Mouse (Mus musculus): ENCODE measurements around the gene Akap6. TPM values are rescaled to one million over a fixed set of nuclear protein-coding genes. Genes with fewer than 3 reads are reported as not detected.
A peak's percentile ranks its signal among the peaks of the same experiment; 100 is the strongest.

Akap6 gene
- polyA plus RNA-seq, 1 experiment from 2014 or later, result 0.18 TPM

- no peaks in the 10 kb centered on the region for H3K27me3 ChIP-seq (ENCODE audit: low read depth, poor library complexity, severe bottlenecking)
- H3K27ac ChIP-seq, result no peak overlapping the region
- H3K4me1 ChIP-seq, result peaks cover 6% of the 10 kb centered on the region
- H3K4me3 ChIP-seq, result no peak overlapping the region
- H3K36me3 ChIP-seq, result no peaks in the 10 kb centered on the region
- WGBS, result 89% methylated on average over 6 of the region's 6 CpGs
- no peak for DNase-seq (ENCODE audit: low spot score)
- H3K9me3 ChIP-seq (replicated peaks), result no peaks in the 10 kb centered on the region
Measured at GRCm38 (mm10) chr12:53014539-53014938, 315.4 kb downstream of the Akap6 start.

GRCm38 (mm10) chr12:53024575-53025246 lies 325.5 kb downstream of the Akap6 start:
- H3K9me3 ChIP-seq (replicated peaks), result no peaks in the 10 kb centered on the region
- H3K27me3 ChIP-seq (ENCODE audit: low read depth, poor library complexity, severe bottlenecking), result no peaks in the 10 kb centered on the region
- 84% methylated on average over 9 of the region's 9 CpGs for WGBS
- H3K36me3 ChIP-seq, result no peaks in the 10 kb centered on the region
- H3K4me1 ChIP-seq, result no peaks in the 10 kb centered on the region
- H3K4me3 ChIP-seq, result no peak overlapping the region
- H3K27ac ChIP-seq, result no peak overlapping the region
- DNase-seq (ENCODE audit: low spot score), result no peak

DNA sequence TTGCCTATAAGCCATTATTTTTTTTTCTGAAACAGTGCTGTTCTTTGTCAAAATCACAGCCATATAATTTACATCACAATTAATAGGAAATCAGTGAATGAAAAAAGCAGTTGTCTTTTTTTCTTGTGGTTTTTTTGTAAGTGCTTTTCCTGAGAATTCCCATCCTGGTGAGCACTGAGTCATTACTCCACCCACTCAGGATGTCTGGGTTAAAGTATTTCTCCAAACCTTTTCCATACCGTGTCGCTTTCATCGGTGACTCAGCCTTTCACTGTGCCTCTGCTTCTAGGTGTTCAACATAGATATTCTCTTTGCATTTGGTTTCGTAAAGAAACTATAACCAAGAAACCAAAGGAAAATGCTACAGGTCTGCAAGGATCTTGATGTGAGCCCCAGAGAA lies 328.1 kb downstream of the Akap6 start:
- Histone ChIP-seq H3K4me1 (peaks cover under 1% of the 10 kb centered on the region; the same call in 1 of the 2 replicates), H3K27ac (no peak overlapping the region), H3K36me3 (no peaks in the 10 kb centered on the region), H3K9me3 (replicated peaks) (no peaks in the 10 kb centered on the region), H3K4me3 (no peak overlapping the region), H3K27me3 (ENCODE audit: low read depth, poor library complexity, severe bottlenecking) (no peaks in the 10 kb centered on the region)
- 89% methylated on average over 4 of the region's 4 CpGs for WGBS
- no peak for DNase-seq (ENCODE audit: low spot score)

- H3K4me3 ChIP-seq, result no peak overlapping the region
- H3K27me3 ChIP-seq (ENCODE audit: low read depth, poor library complexity, severe bottlenecking), result no peaks in the 10 kb centered on the region
- H3K9me3 ChIP-seq (replicated peaks), result no peaks in the 10 kb centered on the region
- 60% methylated on average over 5 of the region's 5 CpGs for WGBS
- DNase-seq (ENCODE audit: low spot score), result no peak
- no peaks in the 10 kb centered on the region for H3K36me3 ChIP-seq
- H3K27ac ChIP-seq, result no peak overlapping the region
- H3K4me1 ChIP-seq, result peaks cover 16% of the 10 kb centered on the region
Measured at GRCm38 (mm10) chr12:53028926-53029325, 329.7 kb downstream of the Akap6 start.

DNA sequence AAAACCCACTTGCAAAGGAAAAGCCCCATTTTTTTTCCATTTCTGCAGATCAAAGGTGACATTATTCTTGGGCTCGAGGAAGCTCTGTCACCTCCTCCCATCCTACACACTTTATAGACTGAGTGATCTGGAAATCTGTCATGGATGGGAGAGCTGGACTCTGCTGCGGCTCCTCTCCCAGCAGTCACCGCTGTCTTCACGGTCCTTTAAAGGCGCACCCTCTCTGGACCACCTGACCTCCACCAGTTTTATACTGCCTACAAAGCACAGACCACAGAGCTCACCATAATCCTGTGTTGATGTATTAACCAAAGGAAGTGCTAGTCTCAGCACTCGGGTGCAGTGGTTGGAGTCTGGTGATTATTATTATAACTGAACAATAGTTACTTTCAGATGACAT lies 330.7 kb downstream of the Akap6 start:
- no peak for DNase-seq (ENCODE audit: low spot score)

DNA sequence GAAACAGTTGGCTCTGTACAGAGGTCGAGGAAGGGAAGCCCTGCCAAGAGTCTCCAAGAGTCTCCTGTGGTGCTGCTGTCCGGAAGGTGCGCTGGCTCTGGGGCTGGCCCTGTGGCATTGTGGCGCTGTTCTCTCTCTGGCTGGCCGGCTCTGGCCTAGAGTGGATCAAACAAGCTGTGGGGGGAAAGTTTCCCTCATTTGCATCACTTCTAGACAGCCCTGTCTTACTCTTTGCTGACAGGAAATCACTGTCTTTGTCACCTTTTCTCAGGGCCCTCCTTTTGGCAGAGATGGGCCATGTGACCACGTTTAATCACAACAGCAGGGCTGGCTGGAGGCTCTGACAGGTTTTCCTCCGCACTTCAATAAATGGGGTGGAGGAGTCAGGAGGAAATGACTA lies 333.6 kb downstream of the Akap6 start:
- WGBS, result 5% methylated on average over 7 of the region's 7 CpGs
- no peaks in the 10 kb centered on the region for H3K27me3 ChIP-seq (ENCODE audit: low read depth, poor library complexity, severe bottlenecking)
- no peaks in the 10 kb centered on the region for H3K36me3 ChIP-seq
- peaks cover 18% of the 10 kb centered on the region for H3K4me1 ChIP-seq
- H3K4me3 ChIP-seq, result no peak overlapping the region
- peak; percentile 76 for DNase-seq (ENCODE audit: low spot score)
- H3K27ac ChIP-seq, result peak overlapping the region; percentile 78
- no peaks in the 10 kb centered on the region for H3K9me3 ChIP-seq (replicated peaks)

More for the DNA sequence above, 330.7 kb downstream of the Akap6 start:
- peaks cover 18% of the 10 kb centered on the region for H3K4me1 ChIP-seq
- WGBS, result 80% methylated on average over 6 of the region's 6 CpGs
- no peaks in the 10 kb centered on the region for H3K27me3 ChIP-seq (ENCODE audit: low read depth, poor library complexity, severe bottlenecking)
- H3K4me3 ChIP-seq, result no peak overlapping the region
- no peaks in the 10 kb centered on the region for H3K36me3 ChIP-seq
- H3K27ac ChIP-seq, result no peak overlapping the region
- no peaks in the 10 kb centered on the region for H3K9me3 ChIP-seq (replicated peaks)

DNA sequence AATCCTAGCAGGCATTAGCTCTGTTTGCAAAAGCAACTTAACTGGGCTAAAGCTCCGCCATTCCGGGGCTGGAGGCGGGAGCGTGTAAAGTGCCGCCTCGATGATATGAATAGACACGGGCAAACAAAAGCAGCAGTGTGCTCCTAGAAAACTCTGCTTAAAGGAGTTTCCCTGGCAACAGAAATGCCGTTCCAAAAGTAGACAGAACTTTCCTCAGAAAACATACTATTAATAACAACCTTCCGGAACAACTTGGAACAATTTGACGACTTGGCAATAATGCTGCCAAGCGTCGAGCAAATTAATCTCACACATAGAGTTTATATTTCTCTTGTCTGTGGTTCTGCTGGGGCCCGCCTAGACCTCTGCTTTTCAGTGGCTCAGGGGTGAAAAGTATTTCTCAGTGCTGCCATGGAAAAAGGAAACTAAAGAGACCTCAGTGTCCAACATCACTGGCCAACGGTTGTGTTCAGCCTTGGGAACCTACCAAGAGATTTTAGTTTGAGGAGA lies 334.3 kb downstream of the Akap6 start:
- H3K27ac ChIP-seq, result peak overlapping the region; percentile 78
- no peaks in the 10 kb centered on the region for H3K27me3 ChIP-seq (ENCODE audit: low read depth, poor library complexity, severe bottlenecking)
- no peaks in the 10 kb centered on the region for H3K9me3 ChIP-seq (replicated peaks)
- no peaks in the 10 kb centered on the region for H3K36me3 ChIP-seq
- peaks cover 18% of the 10 kb centered on the region for H3K4me1 ChIP-seq
- DNase-seq (ENCODE audit: low spot score), result peak; percentile 53
- WGBS, result 71% methylated on average over 14 of the region's 14 CpGs
- H3K4me3 ChIP-seq, result no peak overlapping the region

- 95% methylated on average over 5 of the region's 5 CpGs for WGBS
- no peaks in the 10 kb centered on the region for H3K36me3 ChIP-seq
Measured at GRCm38 (mm10) chr12:53040634-53041033, 341.5 kb downstream of the Akap6 start.

GRCm38 (mm10) chr12:53042739-53043138 lies 343.6 kb downstream of the Akap6 start:
- Histone ChIP-seq H3K27me3 (ENCODE audit: low read depth, poor library complexity, severe bottlenecking) (no peaks in the 10 kb centered on the region), H3K27ac (no peak overlapping the region), H3K9me3 (replicated peaks) (no peaks in the 10 kb centered on the region), H3K4me1 (no peaks in the 10 kb centered on the region), H3K4me3 (no peak overlapping the region), H3K36me3 (no peaks in the 10 kb centered on the region)
- WGBS, result 30% methylated on average over 5 of the region's 5 CpGs
- DNase-seq (ENCODE audit: low spot score), result peak; percentile 68

More at GRCm38 (mm10) chr12:53040634-53041033, 341.5 kb downstream of the Akap6 start:
- H3K27ac ChIP-seq, result no peak overlapping the region
- DNase-seq (ENCODE audit: low spot score), result no peak
- H3K27me3 ChIP-seq (ENCODE audit: low read depth, poor library complexity, severe bottlenecking), result no peaks in the 10 kb centered on the region
- no peaks in the 10 kb centered on the region for H3K4me1 ChIP-seq
- no peaks in the 10 kb centered on the region for H3K9me3 ChIP-seq (replicated peaks)
- no peak overlapping the region for H3K4me3 ChIP-seq

GRCm38 (mm10) chr12:53057606-53058005 lies 358.4 kb downstream of the Akap6 start:
- 97% methylated on average over 7 of the region's 7 CpGs for WGBS

DNA sequence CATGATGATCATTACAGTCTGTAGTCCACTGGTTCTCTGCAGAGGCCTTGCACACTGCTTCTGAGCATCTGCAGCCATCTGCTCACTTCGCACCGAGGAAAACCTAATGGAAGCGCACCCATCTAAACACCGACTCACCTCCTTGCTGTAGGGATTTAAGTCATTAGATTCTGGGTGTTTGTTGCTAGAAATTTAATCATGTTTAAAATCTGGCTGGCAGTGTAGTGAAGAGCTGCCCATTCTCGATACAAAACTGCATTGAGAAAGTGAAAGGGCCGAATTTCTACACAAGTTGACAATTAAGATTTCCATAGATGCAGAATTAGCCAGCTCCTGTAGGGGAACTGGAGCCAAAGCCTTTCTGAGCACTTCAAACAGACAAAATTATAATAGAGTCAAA lies 361.7 kb downstream of the Akap6 start:
- Histone ChIP-seq H3K4me1 (peaks cover 33% of the 10 kb centered on the region), H3K27ac (no peak overlapping the region), H3K9me3 (replicated peaks) (no peaks in the 10 kb centered on the region), H3K27me3 (ENCODE audit: low read depth, poor library complexity, severe bottlenecking) (no peaks in the 10 kb centered on the region), H3K4me3 (no peak overlapping the region), H3K36me3 (no peaks in the 10 kb centered on the region)
- no peak for DNase-seq (ENCODE audit: low spot score)
- 88% methylated on average over 6 of the region's 6 CpGs for WGBS

More at GRCm38 (mm10) chr12:53057606-53058005, 358.4 kb downstream of the Akap6 start:
- Histone ChIP-seq H3K4me1 (peaks cover 20% of the 10 kb centered on the region), H3K27ac (no peak overlapping the region), H3K36me3 (no peaks in the 10 kb centered on the region), H3K9me3 (replicated peaks) (no peaks in the 10 kb centered on the region), H3K4me3 (no peak overlapping the region), H3K27me3 (ENCODE audit: low read depth, poor library complexity, severe bottlenecking) (no peaks in the 10 kb centered on the region)
- DNase-seq (ENCODE audit: low spot score), result no peak

GRCm38 (mm10) chr12:53061466-53062124 lies 362.4 kb downstream of the Akap6 start:
- Histone ChIP-seq H3K27ac (peak overlapping the region; percentile 56), H3K4me1 (peaks cover 33% of the 10 kb centered on the region), H3K4me3 (peak overlapping the region; percentile 27), H3K9me3 (replicated peaks) (no peaks in the 10 kb centered on the region), H3K27me3 (ENCODE audit: low read depth, poor library complexity, severe bottlenecking) (no peaks in the 10 kb centered on the region), H3K36me3 (no peaks in the 10 kb centered on the region)
- DNase-seq (ENCODE audit: low spot score), result peak; percentile 46
- WGBS, result 32% methylated on average over 7 of the region's 7 CpGs

DNA sequence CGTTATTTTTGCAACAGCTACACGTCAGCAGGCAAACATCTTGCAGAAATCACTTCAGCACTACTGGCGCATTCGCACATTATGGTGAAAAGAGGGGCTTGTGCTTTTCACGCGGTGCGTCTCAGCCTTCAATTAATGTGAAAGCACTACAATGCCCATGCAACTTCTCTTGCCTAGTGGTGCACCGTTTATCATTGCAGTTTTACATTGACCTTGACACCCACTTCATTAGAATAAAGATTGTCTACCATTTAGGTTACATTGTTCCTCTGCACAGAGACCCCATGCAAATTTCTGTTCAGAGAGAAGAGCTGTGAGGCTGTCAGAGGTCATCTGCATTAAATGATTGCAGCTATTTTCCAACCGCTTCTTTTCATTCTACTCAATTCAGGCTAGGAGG lies 363.8 kb downstream of the Akap6 start:
- 48% methylated on average over 9 of the region's 9 CpGs for WGBS
- no peaks in the 10 kb centered on the region for H3K36me3 ChIP-seq
- no peak overlapping the region for H3K27ac ChIP-seq
- H3K9me3 ChIP-seq (replicated peaks), result no peaks in the 10 kb centered on the region
- no peaks in the 10 kb centered on the region for H3K27me3 ChIP-seq (ENCODE audit: low read depth, poor library complexity, severe bottlenecking)
- peak overlapping the region; percentile 24 for H3K4me3 ChIP-seq
- DNase-seq (ENCODE audit: low spot score), result peak; percentile 36
- H3K4me1 ChIP-seq, result peaks cover 33% of the 10 kb centered on the region
